Mouse (Mus musculus) 3134 (cell line): ENCODE results near the gene Gm5795.
"Not testable (repeated sequence)": the region's sequence is repeated elsewhere in the genome, so short reads cannot be mapped to it uniquely, and the experiment has no call there.

Experiments used
- DNase-seq: peaks from one replicate; pipeline ENCODE4 v3.0.0-alpha.2; 2011; ENCODE audit warnings: low spot score; ENCODE audit not compliant: insufficient read length; ENCODE audit errors: extremely low read depth

Gene Gm5795

DNA sequence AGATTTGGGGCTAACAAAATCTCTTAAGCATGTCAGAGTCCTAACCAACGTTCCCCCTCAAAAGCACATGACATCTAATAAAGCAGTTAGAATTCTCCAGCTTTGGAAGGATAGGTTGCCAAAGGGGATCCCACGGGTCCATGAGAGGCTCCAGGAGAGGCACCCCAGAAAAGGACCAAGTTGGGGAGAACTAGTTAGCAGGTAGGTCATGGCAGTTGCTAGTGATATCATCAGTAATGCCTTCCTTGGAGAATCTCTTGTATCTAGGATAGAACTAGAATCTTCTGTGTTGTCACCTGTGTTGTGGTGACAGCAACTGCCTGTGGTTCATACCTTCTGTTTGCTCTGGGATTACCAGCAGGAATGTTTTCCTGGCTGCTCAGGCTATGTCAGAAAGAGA is at the start of gene Gm5795:
TSS of gene Gm5795 (plus strand) at position 301 of the 400 bp plus-strand sequence.
- DNase-seq, result not testable (repeated sequence)

GRCm38 (mm10) chr14:3208272-3209152 is 20.5 kb downstream of the Gm5795 start, which contains the start of gene D830030K20Rik:
Gene D830030K20Rik, plus strand, starts transcription at chr14:3208488.
- DNase-seq, result not testable (repeated sequence)

DNA sequence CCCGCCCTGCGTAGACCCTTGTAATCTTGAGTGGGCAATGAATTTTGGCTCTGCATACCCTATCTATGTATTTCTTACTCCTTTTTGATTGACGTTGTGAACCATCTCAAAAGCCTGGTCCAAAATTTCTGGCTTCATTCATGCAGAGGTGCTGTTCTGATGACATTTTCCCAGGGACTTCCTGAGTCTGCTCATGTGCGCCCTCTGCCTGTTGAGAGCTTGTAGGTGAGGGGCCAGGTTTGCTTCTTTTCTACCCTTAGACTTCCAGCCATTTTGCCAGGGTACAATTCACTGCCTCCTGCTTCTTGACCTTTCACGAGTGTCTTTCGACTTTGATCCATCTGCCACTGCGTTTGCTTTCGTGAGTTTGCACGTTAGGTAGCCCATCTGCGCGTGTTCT is 21.3 kb downstream of the Gm5795 start:
- not testable (repeated sequence) for DNase-seq
